Mouse (Mus musculus): ENCODE measurements at regions not wholly inside any gene's neighbourhood (a gene's known extent, or its start where the extent isn't known, plus 50 kb on each side); places are given as distances from the start of the nearest gene placed in this dataset.

- TF ChIP-seq MAFK (IDR thresholded peaks at IDR 0.05; ENCODE audit: insufficient read depth, low read depth, low read length) = no peak
- TF ChIP-seq HCFC1 (IDR thresholded peaks at IDR 0.05; ENCODE audit: borderline replicate concordance, insufficient read depth, low read length) = no peak
- no peak for TF ChIP-seq ZNF384 (IDR thresholded peaks at IDR 0.05; ENCODE audit: low read depth, low read length)
Observed at GRCm38 (mm10) chr3:102664665-102665190, 69.6 kb upstream of the Tspan2 start.

Measured in ES-E14 (cell line).